Mouse (Mus musculus): Measurements from ENCODE around the gene Olfr725.

DNA sequence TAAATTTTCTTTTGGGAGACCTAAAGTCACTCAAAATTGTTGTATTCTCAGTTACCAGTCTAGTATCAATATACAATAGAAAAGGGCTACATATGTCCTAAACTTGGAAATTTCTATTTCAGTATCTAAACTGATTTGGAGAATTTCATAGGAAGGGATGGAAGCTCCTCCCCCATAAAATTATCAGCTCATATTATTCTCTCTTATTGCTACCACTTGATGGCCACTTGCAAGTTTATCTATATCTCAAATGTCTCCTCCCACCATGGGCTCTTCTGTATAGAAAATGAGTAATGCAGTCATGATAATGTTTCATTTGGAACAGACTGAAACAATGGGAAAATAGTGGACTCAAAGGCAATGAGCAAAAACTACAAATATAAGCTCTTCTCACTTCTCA is at the start of gene Olfr725:
- TF ChIP-seq CTCF (IDR thresholded peaks at IDR 0.05; ENCODE audit: control insufficient read depth, insufficient read depth, insufficient read length) (no peak), MYOG (IDR thresholded peaks at IDR 0.05; ENCODE audit: control insufficient read depth, extremely low read depth, insufficient read length) (no peak), USF1 (IDR thresholded peaks at IDR 0.05; ENCODE audit: low read depth) (no peak)

Measured in C2C12 (cell line).